9 mouse cellular contexts compared by ENCODE assay signal in genomic region chr7:24949958-24950623, GRCm38 (mm10). TPM values are rescaled to one million over a fixed set of nuclear protein-coding genes. Genes with fewer than 3 reads are reported as not detected.
DNase-seq lines count a peak whose midpoint lies in the region; ATAC-seq and TF ChIP-seq lines count a peak whose summit lies in the region.
"Had no signal": no experiment of that assay in that cellular context is flagged by ENCODE, and none has a peak within 500 bp of the region (broad histone marks: within the 10 kb centered on the region; RNA-seq: fewer than 3 reads in every experiment).

No protein-coding gene starts in this region.

- no peak overlapping the region for H3K27ac ChIP-seq in heart, embryonic 10.5 days
- H3K27ac ChIP-seq in kidney, embryonic 16.5 days (ENCODE audit: low read length): no peak overlapping the region
- no peak overlapping the region for H3K27ac ChIP-seq in lung, postnatal 0 days (ENCODE audit: low read length)
- H3K27ac ChIP-seq: heart, embryonic 13.5 days had no signal

- peaks cover 100% of the 10 kb centered on the region for H3K27me3 ChIP-seq in heart, embryonic 10.5 days (ENCODE audit: insufficient read depth, poor library complexity, severe bottlenecking)
- peaks cover 99% of the 10 kb centered on the region for H3K27me3 ChIP-seq in kidney, embryonic 16.5 days (ENCODE audit: insufficient read depth, low read length)
- H3K27me3 ChIP-seq in lung, postnatal 0 days (replicated peaks; ENCODE audit: insufficient read depth, low read length): peaks cover 85% of the 10 kb centered on the region

- DNase-seq in adipocyte (ENCODE audit: low spot score): peak; percentile 33
- DNase-seq in embryo, embryonic 11.5 days (ENCODE audit: low read depth, low spot score): peak; percentile 77
- peak; percentile 87 for DNase-seq in heart, embryonic 10.5 days (ENCODE audit: low spot score)
- DNase-seq in lung, postnatal 0 days (ENCODE audit: low spot score): peak; percentile 75
- DNase-seq in ovary, postnatal 36 days (ENCODE audit: low spot score): peak; percentile 70
- DNase-seq in urinary bladder, postnatal 36 days (ENCODE audit: low spot score in 2 of 2): peak; percentile 15 to 50

- no peak overlapping the region for H3K4me3 ChIP-seq in heart, embryonic 10.5 days
- H3K4me3 ChIP-seq in kidney, embryonic 16.5 days (ENCODE audit: low read length): no peak overlapping the region
- no peak overlapping the region for H3K4me3 ChIP-seq in lung, postnatal 0 days (ENCODE audit: low read depth, low read length)
- H3K4me3 ChIP-seq: heart, embryonic 13.5 days had no signal

- no peaks in the 10 kb centered on the region for H3K36me3 ChIP-seq in heart, embryonic 10.5 days
- no peaks in the 10 kb centered on the region for H3K36me3 ChIP-seq in kidney, embryonic 16.5 days (ENCODE audit: insufficient read depth, low read length)
- H3K36me3 ChIP-seq in lung, postnatal 0 days (ENCODE audit: insufficient read depth, low read length): no peaks in the 10 kb centered on the region
- H3K36me3 ChIP-seq: heart, embryonic 13.5 days had no signal

- peak; percentile 59 for ATAC-seq in CD4-positive, CD25-positive, alpha-beta regulatory T cell, adult 4 months
- peak; percentile 60 for ATAC-seq in kidney, embryonic 16.5 days (ENCODE audit: low FRiP score, low TSS enrichment)
- peak; percentile 71 for ATAC-seq in lung, postnatal 0 days

- H3K9ac ChIP-seq in kidney, embryonic 16.5 days (replicated peaks; ENCODE audit: low read length): no peak overlapping the region
- H3K9ac ChIP-seq in lung, postnatal 0 days (replicated peaks; ENCODE audit: low read depth): no peak overlapping the region
- H3K9ac ChIP-seq: heart, embryonic 13.5 days had no signal

- 2% methylated on average over 8 of the region's 8 CpGs for WGBS in heart, embryonic 10.5 days
- 0% methylated on average over 8 of the region's 8 CpGs for WGBS in kidney, embryonic 16.5 days
- WGBS in lung, postnatal 0 days: 2% methylated on average over 8 of the region's 8 CpGs

- H3K4me2 ChIP-seq in kidney, embryonic 16.5 days (replicated peaks; ENCODE audit: low read depth, low read length): no peak overlapping the region
- no peak overlapping the region for H3K4me2 ChIP-seq in lung, postnatal 0 days (replicated peaks; ENCODE audit: low read depth, low read length)
- H3K4me2 ChIP-seq: heart, embryonic 13.5 days had no signal

- peaks cover 20% of the 10 kb centered on the region for H3K4me1 ChIP-seq in heart, embryonic 10.5 days
- H3K4me1 ChIP-seq in kidney, embryonic 16.5 days (ENCODE audit: insufficient read depth, low read length): peaks cover 11% of the 10 kb centered on the region; the same call in 1 of the 2 replicates
- no peaks in the 10 kb centered on the region for H3K4me1 ChIP-seq in lung, postnatal 0 days (ENCODE audit: insufficient read depth, low read depth, low read length)

- TF ChIP-seq EP300 in lung, postnatal 0 days (IDR thresholded peaks at IDR 0.05): no peak

- no peaks in the 10 kb centered on the region for H3K9me3 ChIP-seq in heart, embryonic 10.5 days
- no peaks in the 10 kb centered on the region for H3K9me3 ChIP-seq in kidney, embryonic 16.5 days (ENCODE audit: low read length)
- no peaks in the 10 kb centered on the region for H3K9me3 ChIP-seq in lung, postnatal 0 days (ENCODE audit: low read length)
- H3K9me3 ChIP-seq: heart, embryonic 13.5 days had no signal

- peak; percentile 90 for TF ChIP-seq CTCF in lung, postnatal 0 days (IDR thresholded peaks at IDR 0.05)

RNA-seq across cellular contexts. Expression of gene Gm4881, which starts 5.8 kb away (rescaled TPM):
- not detected for polyA plus RNA-seq in CD4-positive, CD25-positive, alpha-beta regulatory T cell, adult 4 months (2017; shearing (Covaris generic))
- polyA plus RNA-seq in heart, embryonic 10.5 days (2016; fragmentation: Nextera tagmentation; extraction: Ambion mirVana): not detected in 2 replicates
- polyA plus RNA-seq in kidney, embryonic 16.5 days (2015; fragmentation: Nextera tagmentation; extraction: Ambion mirVana): not detected in 2 replicates
- polyA plus RNA-seq in lung, postnatal 0 days (2015; fragmentation: Nextera tagmentation; extraction: Ambion mirVana): not detected in 2 replicates
- polyA plus RNA-seq: heart, embryonic 13.5 days had no signal

RNA-seq across cellular contexts. Expression of gene Rabac1, which starts 22.5 kb away (rescaled TPM):
- polyA plus RNA-seq in CD4-positive, CD25-positive, alpha-beta regulatory T cell, adult 4 months (2017; shearing (Covaris generic)): 100 to 1,000 TPM; 187 to 237 TPM
- 114 and 151 TPM in 2 replicates for polyA plus RNA-seq in heart, embryonic 10.5 days (2016; fragmentation: Nextera tagmentation; extraction: Ambion mirVana)
- 183 and 199 TPM in 2 replicates for polyA plus RNA-seq in kidney, embryonic 16.5 days (2015; fragmentation: Nextera tagmentation; extraction: Ambion mirVana)
- 488 and 561 TPM in 2 replicates for polyA plus RNA-seq in lung, postnatal 0 days (2015; fragmentation: Nextera tagmentation; extraction: Ambion mirVana)

RNA-seq across cellular contexts. Expression of gene Arhgef1, which starts 47.4 kb away (rescaled TPM):
- polyA plus RNA-seq in CD4-positive, CD25-positive, alpha-beta regulatory T cell, adult 4 months (2017; shearing (Covaris generic)): 100 to 1,000 TPM; 166 to 183 TPM
- polyA plus RNA-seq in heart, embryonic 10.5 days (2016; fragmentation: Nextera tagmentation; extraction: Ambion mirVana): 83.4 and 87.5 TPM in 2 replicates
- polyA plus RNA-seq in kidney, embryonic 16.5 days (2015; fragmentation: Nextera tagmentation; extraction: Ambion mirVana): 94.7 and 105 TPM in 2 replicates
- 123 and 143 TPM in 2 replicates for polyA plus RNA-seq in lung, postnatal 0 days (2015; fragmentation: Nextera tagmentation; extraction: Ambion mirVana)

RNA-seq across cellular contexts. Expression of gene Cd79a, which starts 52.9 kb away (rescaled TPM):
- polyA plus RNA-seq in CD4-positive, CD25-positive, alpha-beta regulatory T cell, adult 4 months (2017; shearing (Covaris generic)): 10 to 100 TPM in 1 of 2 experiments, 1 to 10 TPM in 1; 2.2 to 28.9 TPM
- 0.26 and 0.40 TPM in 2 replicates for polyA plus RNA-seq in heart, embryonic 10.5 days (2016; fragmentation: Nextera tagmentation; extraction: Ambion mirVana)
- polyA plus RNA-seq in kidney, embryonic 16.5 days (2015; fragmentation: Nextera tagmentation; extraction: Ambion mirVana): 1.8 and 2.0 TPM in 2 replicates
- 3.2 and 4.3 TPM in 2 replicates for polyA plus RNA-seq in lung, postnatal 0 days (2015; fragmentation: Nextera tagmentation; extraction: Ambion mirVana)

RNA-seq across cellular contexts. Expression of gene Atp1a3, which starts 55.7 kb away (rescaled TPM):
- 1 to 10 TPM; 2.3 TPM for polyA plus RNA-seq in CD4-positive, CD25-positive, alpha-beta regulatory T cell, adult 4 months (2017; shearing (Covaris generic))
- 2.2 and 3.5 TPM in 2 replicates for polyA plus RNA-seq in heart, embryonic 10.5 days (2016; fragmentation: Nextera tagmentation; extraction: Ambion mirVana)
- 0.66 and 1.5 TPM in 2 replicates for polyA plus RNA-seq in kidney, embryonic 16.5 days (2015; fragmentation: Nextera tagmentation; extraction: Ambion mirVana)
- polyA plus RNA-seq in lung, postnatal 0 days (2015; fragmentation: Nextera tagmentation; extraction: Ambion mirVana): 0.57 and 0.73 TPM in 2 replicates

Comparison
In these comparisons a context has a peak if more than half of its experiments do, and no peak if none do; other contexts are left out.
1. DNase-seq: peak in every context shown above with its lines; median percentile 87 in heart, embryonic 10.5 days; 77 in embryo, embryonic 11.5 days; 75 in lung, postnatal 0 days; 70 in ovary, postnatal 36 days; 33 in adipocyte; 32 in urinary bladder, postnatal 36 days.